Mouse (Mus musculus) ES-Bruce4 (cell line): ENCODE results near the gene Mycbp2.

Experiments used
- CTCF ChIP-seq: IDR thresholded peaks from one replicate; pipeline ENCODE4 v1.8.1; 2011; ENCODE audit warnings: low read depth, low read length
- POLR2A ChIP-seq: IDR thresholded peaks from one replicate; pipeline ENCODE4 v1.8.1; 2011; ENCODE audit warnings: low read length; ENCODE audit not compliant: insufficient read depth

GRCm38 (mm10) chr14:103098213-103098586 lies 248.4 kb downstream of the Mycbp2 start:
- TF ChIP-seq CTCF (no peak), POLR2A (no peak)
